Mouse (Mus musculus) MEL (cell line): ENCODE results near the gene Gm49601.

Source experiments
- CTCF ChIP-seq, 3 experiments: IDR thresholded peaks in 2 of 3; conservative IDR thresholded peaks in 1 of 3; 2 replicates each; pipeline ENCODE4 v1.5.1; 2011 to 2012; ENCODE audit warnings: low read length in 3 of 3, low read depth in 2 of 3, mild to moderate bottlenecking in 2 of 3, improper control_type of control experiment in 1 of 3, inconsistent platforms in 1 of 3, mixed read lengths in 1 of 3, moderate library complexity in 1 of 3; ENCODE audit not compliant: control insufficient read depth in 1 of 3, insufficient read depth in 1 of 3, poor library complexity in 1 of 3, severe bottlenecking in 1 of 3
- EP300 ChIP-seq, 2 experiments: IDR thresholded peaks; 2 replicates each; pipeline ENCODE4 v1.6.1; 2011; ENCODE audit warnings: improper control_type of control experiment in 2 of 2, low read length in 2 of 2, low read depth in 1 of 2, mild to moderate bottlenecking in 1 of 2
- HCFC1 ChIP-seq: IDR thresholded peaks from 2 replicates; pipeline ENCODE4 v1.6.1; 2012; ENCODE audit warnings: low read depth, mild to moderate bottlenecking, inconsistent platforms, low read length, improper control_type of control experiment, moderate library complexity
- MAX ChIP-seq: IDR thresholded peaks from 2 replicates; pipeline ENCODE4 v1.6.1; 2011; ENCODE audit warnings: low read length, improper control_type of control experiment
- NRF1 ChIP-seq: IDR thresholded peaks from 2 replicates; pipeline ENCODE4 v1.6.1; 2014; ENCODE audit warnings: low read depth, mild to moderate bottlenecking, inconsistent platforms, low read length, improper control_type of control experiment, moderate library complexity; ENCODE audit not compliant: poor library complexity, insufficient read depth, severe bottlenecking
- POLR2A ChIP-seq, 2 experiments: IDR thresholded peaks; 2 replicates each; pipeline ENCODE4 v1.6.1; 2011 to 2012; ENCODE audit warnings: low read length in 2 of 2, mild to moderate bottlenecking in 2 of 2, control low read depth in 1 of 2, improper control_type of control experiment in 1 of 2, low read depth in 1 of 2, moderate library complexity in 1 of 2; ENCODE audit not compliant: control insufficient read depth in 1 of 2, insufficient read depth in 1 of 2, poor library complexity in 1 of 2
- RAD21 ChIP-seq: IDR thresholded peaks from 2 replicates; pipeline ENCODE4 v1.6.1; 2011; ENCODE audit warnings: mild to moderate bottlenecking, low read depth, low read length, improper control_type of control experiment
- SMC3 ChIP-seq: IDR thresholded peaks from 2 replicates; pipeline ENCODE4 v1.6.1; 2011; ENCODE audit warnings: low read depth, low read length, improper control_type of control experiment
- ZKSCAN1 ChIP-seq: IDR thresholded peaks from 2 replicates; pipeline ENCODE4 v1.6.1; 2012; ENCODE audit warnings: low read depth, mild to moderate bottlenecking, inconsistent platforms, low read length, improper control_type of control experiment, moderate library complexity
- ZMIZ1 ChIP-seq: IDR thresholded peaks from 2 replicates; pipeline ENCODE4 v1.6.1; 2012; ENCODE audit warnings: low read depth, mild to moderate bottlenecking, inconsistent platforms, low read length, improper control_type of control experiment, moderate library complexity
- ZNF384 ChIP-seq: IDR thresholded peaks from 2 replicates; pipeline ENCODE4 v1.6.1; 2012; ENCODE audit warnings: low read depth, mild to moderate bottlenecking, inconsistent platforms, low read length, improper control_type of control experiment

GRCm38 (mm10) chr16:18601447-18601846, 24.8 kb downstream of the Gm49601 start:
- TF ChIP-seq ZKSCAN1, result no peak
- no peak for TF ChIP-seq CTCF (IDR thresholded peaks at IDR 0.05 in 2 of 3, conservative IDR thresholded peaks at IDR 0.05 in 1 of 3; ENCODE audit: control insufficient read depth in 1 of 3, insufficient read depth in 1 of 3, low read depth in 2 of 3, low read length in 3 of 3, poor library complexity in 1 of 3, severe bottlenecking in 1 of 3)
- no peak for TF ChIP-seq HCFC1
- no peak for TF ChIP-seq NRF1
- TF ChIP-seq EP300 (IDR thresholded peaks at IDR 0.05; ENCODE audit: low read depth in 1 of 2, low read length in 2 of 2), result no peak
- no peak for TF ChIP-seq SMC3
- TF ChIP-seq POLR2A (IDR thresholded peaks at IDR 0.05; ENCODE audit: control insufficient read depth in 1 of 2, insufficient read depth in 1 of 2, low read depth in 1 of 2, low read length in 2 of 2, poor library complexity in 1 of 2), result no peak
- TF ChIP-seq ZMIZ1, result no peak
- no peak for TF ChIP-seq RAD21
- no peak for TF ChIP-seq MAX
- TF ChIP-seq ZNF384, result no peak
